Mouse (Mus musculus) intestine, embryonic 15.5 days (tissue): ENCODE measurements around the gene Spag6l. TPM values are rescaled to one million over a fixed set of nuclear protein-coding genes. Genes with fewer than 3 reads are reported as not detected.
A peak's percentile ranks its signal among the peaks of the same experiment; 100 is the strongest.
"Not testable (repeated sequence)": the region's sequence is repeated elsewhere in the genome, so short reads cannot be mapped to it uniquely, and the experiment has no call there.

Source experiments
- ATAC-seq: fragments of 200-750 bp; cut with Nextera tagmentation; 2 replicates; pipeline ENCODE4 v1.8.0; 2017; ENCODE audit warnings: moderate TSS enrichment, moderate library complexity
- H3K27ac ChIP-seq: fragments of 300-500 bp; sonication (generic); 2 replicates; pipeline ENCODE4 v1.5.1; 2015; ENCODE audit warnings: mild to moderate bottlenecking, inconsistent platforms
- H3K27me3 ChIP-seq: fragments of 300-500 bp; sonication (generic); replicated peaks from 2 replicates; pipeline ENCODE4 v1.6.1; 2015; ENCODE audit warnings: inconsistent platforms
- H3K36me3 ChIP-seq: fragments of 300-500 bp; sonication (generic); 2 replicates; pipeline ENCODE4 v1.6.1; 2015; ENCODE audit warnings: inconsistent platforms
- H3K4me1 ChIP-seq: fragments of 300-500 bp; sonication (generic); replicated peaks from 2 replicates; pipeline ENCODE4 v1.6.1; 2015; ENCODE audit warnings: inconsistent platforms
- H3K4me2 ChIP-seq: fragments of 300-500 bp; sonication (generic); replicated peaks from 2 replicates; pipeline ENCODE4 v1.6.1; 2015; ENCODE audit warnings: mild to moderate bottlenecking, inconsistent platforms
- H3K4me3 ChIP-seq: fragments of 300-500 bp; sonication (generic); replicated peaks from 2 replicates; pipeline ENCODE4 v1.5.1; 2015; ENCODE audit warnings: inconsistent platforms
- H3K9ac ChIP-seq: fragments of 300-500 bp; sonication (generic); 2 replicates; pipeline ENCODE4 v1.6.1; 2015; ENCODE audit warnings: inconsistent platforms
- H3K9me3 ChIP-seq: fragments of 300-500 bp; sonication (generic); 2 replicates; pipeline ENCODE4 v1.6.1; 2016; ENCODE audit warnings: inconsistent platforms
- WGBS: fragments of 180-500 bp; shearing (Covaris S2); methylation state at CpG from one replicate; pipeline ENCODE4 v1.1.7; 2015; 5-methylcytosine and 5-hydroxymethylcytosine counted together
- polyA plus RNA-seq: library from polyadenylated mRNA; unstranded; fragments of >200 nt; fragmentation: Nextera tagmentation; extraction: Ambion mirVana; gene quantifications from 2 replicates; pipeline ENCODE4 v1.2.1, GENCODE M21; 2015

Gene Spag6l
- 0.35 and 0.39 TPM in 2 replicates for polyA plus RNA-seq

GRCm38 (mm10) chr16:16828757-16829615 lies at the start of gene Spag6l:
Spag6l (minus strand) TSS chr16:16829456.
- no peaks in the 10 kb centered on the region for H3K27me3 ChIP-seq
- peak within 1 kb of the TSS; percentile 91 for H3K4me2 ChIP-seq
- H3K9me3 ChIP-seq: no peaks in the 10 kb centered on the region
- no peaks in the 10 kb centered on the region for H3K4me1 ChIP-seq
- H3K27ac ChIP-seq: no peak within 1 kb of the TSS
- ATAC-seq: peak; percentile 85
- peak within 1 kb of the TSS; percentile 36 for H3K9ac ChIP-seq
- WGBS: 9% methylated on average over 33 of the region's 33 CpGs
- peak within 1 kb of the TSS; percentile 46 for H3K4me3 ChIP-seq
- H3K36me3 ChIP-seq: no peaks in the 10 kb centered on the region

- WGBS: 88% methylated on average over 5 of the region's 5 CpGs
- H3K9me3 ChIP-seq: 0 out of 2 replicates have a peak, but pooled peaks cover 6% of the 10 kb centered on the region
- H3K36me3 ChIP-seq: peaks cover 49% of the 10 kb centered on the region
These were observed 49.8 kb upstream of the Spag6l start for GRCm38 (mm10) chr16:16879025-16879424.

GRCm38 (mm10) chr16:16870617-16871331 lies 41.5 kb upstream of the Spag6l start, which contains the start of the genes Top3b and Vpreb1:
Top3b (plus strand) TSS chr16:16870736.
Vpreb1 (minus strand) TSS chr16:16870843.
- Histone ChIP-seq H3K27ac (peak within 1 kb of the TSS; percentile 96), H3K4me1 (no peaks in the 10 kb centered on the region; the same call in 1 of the 2 replicates), H3K9me3 (no peaks in the 10 kb centered on the region), H3K36me3 (peaks cover 5% of the 10 kb centered on the region; the same call in 1 of the 2 replicates), H3K27me3 (no peaks in the 10 kb centered on the region), H3K9ac (peak within 1 kb of the TSS; percentile 86), H3K4me2 (peak within 1 kb of the TSS; percentile 58), H3K4me3 (peak within 1 kb of the TSS; percentile 72)
- ATAC-seq: peak; percentile 98
- under 1% methylated on average over 49 of the region's 49 CpGs for WGBS

More at GRCm38 (mm10) chr16:16879025-16879424, 49.8 kb upstream of the Spag6l start:
- Histone ChIP-seq H3K9ac (no peak overlapping the region), H3K4me2 (no peak overlapping the region), H3K27me3 (no peaks in the 10 kb centered on the region), H3K4me1 (no peaks in the 10 kb centered on the region), H3K4me3 (no peak overlapping the region), H3K27ac (no peak overlapping the region)
- ATAC-seq: no peak

GRCm38 (mm10) chr16:16870241-16870616 lies 41.0 kb upstream of the Spag6l start:
- H3K4me1 ChIP-seq: no peaks in the 10 kb centered on the region; the same call in 1 of the 2 replicates
- H3K4me2 ChIP-seq: peak overlapping the region; percentile 58
- no peaks in the 10 kb centered on the region for H3K9me3 ChIP-seq
- 37% methylated on average over 7 of the region's 7 CpGs for WGBS
- H3K36me3 ChIP-seq: peaks cover 4% of the 10 kb centered on the region; the same call in 1 of the 2 replicates
- 0 out of 2 replicates have a peak overlapping the region, but pooled peaks have one; percentile 86 for H3K9ac ChIP-seq
- H3K27me3 ChIP-seq: no peaks in the 10 kb centered on the region
- H3K27ac ChIP-seq: peak overlapping the region; percentile 96
- H3K4me3 ChIP-seq: peak overlapping the region; percentile 72
- peak; percentile 58 for ATAC-seq

- no peak for ATAC-seq
- no peak overlapping the region for H3K27ac ChIP-seq
- 50% methylated on average over 4 of the region's 5 CpGs for WGBS
These were observed 36.7 kb upstream of the Spag6l start for GRCm38 (mm10) chr16:16865696-16866561.

GRCm38 (mm10) chr16:16865217-16865616 lies 36.0 kb upstream of the Spag6l start:
- Histone ChIP-seq H3K4me1 (no peaks in the 10 kb centered on the region), H3K36me3 (no peaks in the 10 kb centered on the region), H3K27ac (no peak overlapping the region), H3K27me3 (no peaks in the 10 kb centered on the region), H3K9ac (no peak overlapping the region), H3K4me3 (no peak overlapping the region), H3K9me3 (no peaks in the 10 kb centered on the region), H3K4me2 (no peak overlapping the region)
- no peak for ATAC-seq

More at GRCm38 (mm10) chr16:16865696-16866561, 36.7 kb upstream of the Spag6l start:
- Histone ChIP-seq H3K9me3 (no peaks in the 10 kb centered on the region), H3K27me3 (no peaks in the 10 kb centered on the region), H3K4me1 (no peaks in the 10 kb centered on the region), H3K4me3 (no peak overlapping the region), H3K4me2 (no peak overlapping the region), H3K36me3 (no peaks in the 10 kb centered on the region), H3K9ac (no peak overlapping the region)

GRCm38 (mm10) chr16:16863978-16864377 lies 34.7 kb upstream of the Spag6l start, which contains the start of gene Igll1:
Igll1 (minus strand) TSS chr16:16863985.
- Histone ChIP-seq H3K9me3 (no peaks in the 10 kb centered on the region), H3K4me1 (no peaks in the 10 kb centered on the region), H3K36me3 (no peaks in the 10 kb centered on the region), H3K9ac (no peak within 1 kb of the TSS), H3K27me3 (no peaks in the 10 kb centered on the region), H3K4me3 (no peak within 1 kb of the TSS), H3K27ac (no peak within 1 kb of the TSS), H3K4me2 (no peak within 1 kb of the TSS)
- ATAC-seq: no peak
- 72% methylated on average over 2 of the region's 2 CpGs for WGBS

- no peak overlapping the region for H3K9ac ChIP-seq
- H3K4me3 ChIP-seq: no peak overlapping the region
- no peak overlapping the region for H3K4me2 ChIP-seq
- H3K4me1 ChIP-seq: no peaks in the 10 kb centered on the region
- ATAC-seq: no peak
- no peak overlapping the region for H3K27ac ChIP-seq
- 78% methylated on average over 3 of the region's 3 CpGs for WGBS
- no peaks in the 10 kb centered on the region for H3K27me3 ChIP-seq
- H3K36me3 ChIP-seq: no peaks in the 10 kb centered on the region
- H3K9me3 ChIP-seq: no peaks in the 10 kb centered on the region
These were observed 33.0 kb upstream of the Spag6l start for GRCm38 (mm10) chr16:16862288-16862687.

- WGBS: 74% methylated on average over 13 of the region's 13 CpGs
- Histone ChIP-seq H3K27me3 (no peaks in the 10 kb centered on the region), H3K36me3 (no peaks in the 10 kb centered on the region), H3K4me1 (no peaks in the 10 kb centered on the region), H3K4me2 (no peak overlapping the region), H3K9me3 (no peaks in the 10 kb centered on the region), H3K4me3 (no peak overlapping the region), H3K9ac (no peak overlapping the region), H3K27ac (no peak overlapping the region)
- no peak for ATAC-seq
These were observed 27.6 kb upstream of the Spag6l start for GRCm38 (mm10) chr16:16856731-16857476.

GRCm38 (mm10) chr16:16856054-16856453 lies 26.8 kb upstream of the Spag6l start:
- H3K4me3 ChIP-seq, H3K9ac ChIP-seq, H3K4me2 ChIP-seq, H3K4me1 ChIP-seq, H3K27ac ChIP-seq, H3K27me3 ChIP-seq, H3K9me3 ChIP-seq, H3K36me3 ChIP-seq, ATAC-seq: not testable (repeated sequence)
- WGBS: 85% methylated on average over 9 of the region's 9 CpGs

GRCm38 (mm10) chr16:16855541-16855940 lies 26.3 kb upstream of the Spag6l start:
- H3K4me2 ChIP-seq: no peak overlapping the region

More at GRCm38 (mm10) chr16:16855541-16855940, 26.3 kb upstream of the Spag6l start:
- Histone ChIP-seq H3K27ac (no peak overlapping the region), H3K4me1 (no peaks in the 10 kb centered on the region), H3K36me3 (no peaks in the 10 kb centered on the region), H3K9me3 (no peaks in the 10 kb centered on the region), H3K4me3 (no peak overlapping the region), H3K9ac (no peak overlapping the region), H3K27me3 (no peaks in the 10 kb centered on the region)
- 96% methylated on average over 1 of the region's 1 CpGs for WGBS
- no peak for ATAC-seq
